Mouse (Mus musculus): ENCODE data around the gene Ttc28. TPM values are rescaled to one million over a fixed set of nuclear protein-coding genes. Genes with fewer than 3 reads are reported as not detected.

Gene Ttc28
- total RNA-seq, 2 experiments from 2014 or later: 3.9 to 4.2 TPM

GRCm38 (mm10) chr5:110936606-110937005 lies 57.0 kb downstream of the Ttc28 start:
- no peak for ATAC-seq (replicated peaks; ENCODE audit: low FRiP score, poor library complexity, severe bottlenecking)

DNA sequence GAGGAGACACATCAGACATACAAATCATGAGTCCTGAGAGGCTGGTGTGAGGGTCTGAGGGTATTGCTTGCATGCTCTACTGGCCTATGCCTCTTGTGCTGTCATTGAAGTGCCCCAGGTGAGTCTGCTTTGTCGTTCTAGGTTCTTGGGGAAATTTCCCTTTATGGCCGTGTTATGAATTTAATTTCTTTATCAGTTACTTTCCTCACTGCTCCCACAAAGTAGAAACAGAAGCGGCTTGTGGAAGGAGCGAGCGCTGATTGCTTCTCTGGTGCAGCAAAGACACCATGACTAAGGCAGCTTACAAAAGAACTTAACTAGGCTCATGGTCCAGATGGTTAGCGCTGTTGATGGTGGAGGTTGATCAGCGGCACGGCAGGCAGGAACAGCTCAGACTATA lies 64.7 kb downstream of the Ttc28 start:
- no peak for ATAC-seq (replicated peaks; ENCODE audit: low FRiP score, poor library complexity, severe bottlenecking)

DNA sequence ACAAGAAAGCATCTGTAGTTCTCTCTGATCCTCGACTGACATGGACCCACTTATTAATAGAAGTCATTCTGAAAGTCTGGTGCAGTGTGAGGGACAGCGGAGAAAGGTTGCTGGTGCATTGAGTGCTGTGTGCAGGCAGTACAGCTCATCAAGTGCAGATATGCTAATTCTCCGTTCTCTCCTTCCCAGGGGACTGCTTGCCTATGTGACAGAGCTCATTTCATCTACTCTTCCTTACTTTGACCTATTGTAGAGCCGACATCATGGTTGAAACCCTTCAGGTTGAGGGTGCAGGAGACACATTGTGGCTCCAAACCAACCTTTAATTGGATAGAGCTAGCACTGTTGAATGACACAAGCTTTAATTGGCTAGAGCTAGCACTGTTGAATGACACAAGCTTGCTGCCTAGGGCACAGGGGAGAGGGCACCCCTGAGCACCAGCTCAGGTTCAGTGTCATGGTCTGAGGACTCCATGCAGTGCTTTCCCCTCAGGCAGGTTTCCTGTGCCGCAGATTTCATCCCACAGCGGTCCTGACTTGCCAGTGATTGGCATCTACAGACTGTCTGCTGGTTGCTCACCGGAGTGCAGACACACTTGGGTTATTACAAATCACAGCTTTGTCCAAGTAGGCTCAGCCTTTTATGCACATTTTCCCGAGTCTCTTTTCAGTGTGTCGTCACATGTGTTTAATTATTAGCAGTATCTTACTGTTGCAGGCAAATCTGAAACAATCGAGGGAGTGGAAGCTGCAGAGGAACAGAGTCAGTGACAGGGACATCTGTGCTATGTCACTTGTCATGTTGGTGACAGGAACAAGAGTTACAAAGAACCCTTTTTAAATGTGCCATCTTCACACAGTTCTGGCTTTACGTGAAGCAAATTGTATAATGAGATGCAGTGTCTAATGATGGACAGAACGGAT lies 69.1 kb downstream of the Ttc28 start:
- no peak for ATAC-seq (replicated peaks; ENCODE audit: low FRiP score, poor library complexity, severe bottlenecking)

- no peak for ATAC-seq (replicated peaks; ENCODE audit: low FRiP score, poor library complexity, severe bottlenecking)
Measured at GRCm38 (mm10) chr5:110949791-110950190, 70.2 kb downstream of the Ttc28 start.

DNA sequence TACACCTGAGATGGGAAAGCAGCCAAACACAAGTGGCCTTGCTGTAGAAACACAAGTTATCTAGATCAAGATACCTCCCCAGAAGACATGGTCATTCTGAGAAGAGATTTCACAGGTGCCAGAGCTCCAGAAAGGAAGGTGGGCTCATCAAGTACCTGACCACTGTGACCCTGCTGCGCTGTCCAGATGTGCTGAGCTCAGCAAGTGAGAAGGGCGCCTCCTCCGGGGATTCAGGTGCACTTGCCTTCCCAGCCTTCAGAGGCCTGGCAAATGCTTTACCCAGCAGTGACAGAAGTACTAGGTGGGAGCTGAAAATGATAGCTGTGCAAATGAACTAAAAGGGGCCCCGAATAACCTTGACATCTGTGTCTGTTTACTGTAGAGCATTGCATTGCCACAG lies 78.6 kb downstream of the Ttc28 start:
- no peak for ATAC-seq (replicated peaks; ENCODE audit: low FRiP score, poor library complexity, severe bottlenecking)

GRCm38 (mm10) chr5:110960067-110960466 lies 80.5 kb downstream of the Ttc28 start:
- ATAC-seq (replicated peaks; ENCODE audit: low FRiP score, poor library complexity, severe bottlenecking): no peak

DNA sequence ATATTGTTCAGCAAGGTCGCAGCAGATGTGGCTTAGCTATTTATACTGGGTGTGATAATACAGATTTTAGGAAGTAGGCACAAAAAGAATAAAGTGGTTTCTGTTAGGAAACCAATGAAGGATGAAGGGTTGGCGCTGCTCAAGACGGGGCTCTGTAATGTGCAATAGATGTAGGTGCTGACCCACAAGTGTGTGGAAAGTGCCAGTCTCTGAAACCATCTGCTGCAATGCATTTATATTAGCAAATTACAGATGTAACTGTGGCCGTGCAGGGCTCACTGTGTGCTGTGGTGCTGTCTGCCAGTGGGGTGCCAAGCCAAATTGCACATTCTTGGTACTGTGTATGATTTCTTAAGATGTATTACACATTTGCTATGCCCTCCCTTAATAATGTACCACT lies 81.3 kb downstream of the Ttc28 start:
- no peak for ATAC-seq (replicated peaks; ENCODE audit: low FRiP score, poor library complexity, severe bottlenecking)

- ATAC-seq (replicated peaks; ENCODE audit: low FRiP score, poor library complexity, severe bottlenecking): no peak
Measured at GRCm38 (mm10) chr5:110967483-110968055, 88.0 kb downstream of the Ttc28 start.

DNA sequence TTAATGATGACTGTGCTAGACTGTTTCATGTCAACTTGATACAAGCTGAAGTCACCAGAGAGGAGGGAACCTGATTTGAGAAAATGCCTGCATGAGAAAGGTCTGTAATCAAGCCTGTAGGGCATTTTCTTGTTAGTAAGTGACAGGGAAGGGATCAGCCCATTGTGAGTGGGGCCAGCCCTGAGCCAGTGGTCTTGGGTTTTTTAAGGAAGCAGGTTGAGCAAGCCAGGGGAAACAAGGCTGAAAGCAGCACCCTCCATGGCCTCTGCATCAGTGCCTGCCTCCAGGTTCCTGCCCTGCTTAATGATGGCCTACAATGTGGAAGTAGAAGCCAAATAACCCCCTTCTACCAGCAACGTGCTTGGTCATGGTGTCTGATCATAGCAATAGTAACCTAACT lies 89.0 kb downstream of the Ttc28 start:
- no peak for ATAC-seq (replicated peaks; ENCODE audit: low FRiP score, poor library complexity, severe bottlenecking)

- ATAC-seq (replicated peaks; ENCODE audit: low FRiP score, poor library complexity, severe bottlenecking): no peak
Measured at GRCm38 (mm10) chr5:110970162-110970780, 90.7 kb downstream of the Ttc28 start.

DNA sequence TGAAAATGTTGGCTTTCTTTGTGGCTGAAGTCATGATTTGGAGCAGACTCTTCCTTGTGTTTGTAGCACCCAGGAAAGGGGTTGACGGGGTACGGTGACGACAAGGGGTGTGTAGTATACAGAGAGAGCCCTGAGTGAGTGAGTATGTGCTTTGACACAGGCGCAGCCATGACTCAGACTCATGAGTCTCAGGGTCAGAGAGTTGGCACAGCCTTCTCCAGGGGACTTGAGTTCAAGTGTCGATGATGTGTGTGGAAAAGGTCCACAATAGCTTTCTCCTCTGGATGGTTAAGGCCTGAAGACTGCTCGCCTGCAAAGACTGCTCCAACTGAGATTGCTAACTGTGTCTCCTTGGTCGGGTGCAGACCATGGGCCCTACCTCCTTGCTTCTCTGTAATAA lies 97.1 kb downstream of the Ttc28 start:
- ATAC-seq (replicated peaks; ENCODE audit: low FRiP score, poor library complexity, severe bottlenecking): no peak

DNA sequence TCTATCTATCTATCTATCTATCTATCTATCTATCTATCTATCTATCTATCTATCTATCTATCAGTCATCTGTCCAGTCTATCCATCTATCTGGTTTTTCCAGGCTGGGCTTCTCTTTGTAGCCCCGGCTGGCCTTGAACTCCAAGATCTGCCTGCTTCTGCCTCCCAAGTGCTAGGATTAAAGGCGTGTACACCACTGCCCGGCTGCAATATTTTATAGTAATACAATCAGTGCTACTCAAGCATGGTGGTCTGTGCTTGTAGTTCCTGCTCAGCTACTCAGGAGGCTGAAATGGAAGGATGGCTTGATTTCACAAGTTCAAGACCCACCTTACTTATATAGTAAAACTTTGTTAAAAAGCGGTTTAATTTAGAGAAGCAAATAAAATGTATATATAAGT lies 98.2 kb downstream of the Ttc28 start:
- no peak for ATAC-seq (replicated peaks; ENCODE audit: low FRiP score, poor library complexity, severe bottlenecking)

DNA sequence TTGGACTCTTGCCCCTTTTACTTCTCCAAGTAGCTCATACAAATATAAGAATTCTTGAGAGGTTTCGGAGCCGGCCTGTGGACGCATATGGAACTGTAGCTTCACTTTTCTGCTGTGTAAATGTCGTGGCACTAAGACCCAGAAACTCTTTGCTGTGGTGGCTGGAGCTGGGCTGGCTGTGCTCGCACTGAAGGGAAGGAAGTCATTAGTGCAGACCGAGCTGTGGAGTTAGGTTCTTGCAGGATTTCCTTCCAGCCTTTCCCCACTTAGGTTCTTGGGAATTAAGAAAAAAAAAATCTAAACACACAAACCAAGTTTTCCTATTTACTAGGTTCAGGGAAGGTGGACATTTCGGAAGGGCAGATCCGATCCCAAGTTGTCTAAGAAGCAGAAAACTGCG lies 98.9 kb downstream of the Ttc28 start:
- ATAC-seq (replicated peaks; ENCODE audit: low FRiP score, poor library complexity, severe bottlenecking): no peak

DNA sequence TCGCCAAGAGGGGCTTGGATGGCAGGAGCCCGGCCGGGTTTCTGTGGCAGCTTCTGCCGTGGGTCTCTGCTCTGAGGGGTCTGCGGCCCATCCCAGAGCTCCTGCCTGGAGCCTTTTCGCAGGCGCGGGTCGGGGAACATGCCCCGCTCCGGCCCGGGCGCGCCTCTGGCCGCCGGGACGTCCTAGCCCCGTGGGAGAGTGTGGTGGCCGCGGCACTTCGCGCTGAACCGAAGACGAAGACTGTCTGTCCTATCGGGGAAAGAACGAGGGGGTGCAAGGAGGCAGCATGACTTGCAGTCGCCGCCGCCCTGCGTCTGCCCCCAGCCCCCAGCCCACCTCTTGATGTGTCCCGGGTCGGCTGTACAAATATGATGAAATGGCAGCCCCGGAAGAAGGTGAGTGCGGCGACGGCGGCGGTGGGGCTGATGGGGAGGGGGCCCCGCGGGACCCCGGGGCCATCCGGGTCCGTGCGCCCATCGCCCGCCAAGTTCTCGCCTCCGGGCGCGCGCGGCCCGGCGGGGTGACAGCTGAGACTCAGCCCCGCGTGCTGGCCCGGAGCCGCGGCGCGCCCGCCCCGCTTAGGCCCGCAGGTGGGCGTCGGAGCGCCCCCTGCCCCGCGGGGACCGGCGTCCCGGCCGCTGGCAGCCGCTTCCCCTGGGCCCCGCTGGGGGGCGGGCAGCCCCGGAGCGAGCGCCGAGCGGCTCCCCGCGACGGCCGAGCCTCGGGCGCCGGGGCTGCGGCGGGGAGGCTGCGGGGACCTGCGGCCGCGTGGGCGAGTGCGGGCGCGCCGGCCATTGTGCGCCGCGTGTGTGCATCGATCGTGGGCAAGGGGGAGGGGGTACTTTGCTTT lies 99.6 kb downstream of the Ttc28 start:
- ATAC-seq (replicated peaks; ENCODE audit: low FRiP score, poor library complexity, severe bottlenecking): no peak

DNA sequence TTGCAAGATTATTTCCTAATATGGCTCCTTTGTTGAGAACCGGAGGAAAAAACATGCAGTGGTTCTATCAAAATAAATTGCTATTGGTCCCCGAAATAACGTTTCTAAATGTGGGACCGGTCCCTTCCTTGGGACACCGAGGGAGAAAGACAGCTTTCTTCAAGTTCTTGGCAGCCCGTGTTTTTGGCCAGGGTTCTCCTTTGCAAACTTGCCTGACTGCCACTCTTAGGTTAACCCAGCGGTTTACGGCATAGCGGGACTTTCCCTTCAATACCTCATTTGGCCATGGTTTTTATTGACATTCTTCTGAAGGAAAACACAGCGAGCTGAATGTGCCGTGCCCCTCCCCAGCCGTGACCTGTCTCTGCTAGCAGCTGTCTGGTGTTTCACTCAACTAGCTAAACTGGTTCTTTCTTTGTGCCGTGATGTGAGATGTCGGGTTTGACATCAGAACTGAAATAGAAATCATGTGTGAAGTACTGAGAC lies 100.3 kb downstream of the Ttc28 start:
- ATAC-seq (replicated peaks; ENCODE audit: low FRiP score, poor library complexity, severe bottlenecking): no peak

DNA sequence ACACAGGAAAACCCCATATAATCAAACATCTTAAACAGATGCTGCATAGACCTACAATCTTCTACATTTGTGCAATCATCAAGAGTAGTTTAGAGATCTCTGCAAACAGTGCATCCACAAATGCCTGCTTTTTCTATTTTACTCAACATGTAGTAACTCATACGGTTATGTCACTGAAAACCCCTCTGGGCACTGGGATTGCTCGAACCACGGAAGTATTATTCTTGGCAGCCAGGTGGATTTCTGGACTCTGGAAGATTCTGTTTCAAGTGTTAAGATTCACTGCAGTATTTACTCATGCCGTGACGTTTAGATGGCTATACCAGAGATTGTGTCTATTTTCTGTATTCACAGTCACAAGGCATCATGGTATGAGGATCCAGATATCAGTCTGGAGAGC lies 101.0 kb downstream of the Ttc28 start:
- no peak for ATAC-seq (replicated peaks; ENCODE audit: low FRiP score, poor library complexity, severe bottlenecking)

DNA sequence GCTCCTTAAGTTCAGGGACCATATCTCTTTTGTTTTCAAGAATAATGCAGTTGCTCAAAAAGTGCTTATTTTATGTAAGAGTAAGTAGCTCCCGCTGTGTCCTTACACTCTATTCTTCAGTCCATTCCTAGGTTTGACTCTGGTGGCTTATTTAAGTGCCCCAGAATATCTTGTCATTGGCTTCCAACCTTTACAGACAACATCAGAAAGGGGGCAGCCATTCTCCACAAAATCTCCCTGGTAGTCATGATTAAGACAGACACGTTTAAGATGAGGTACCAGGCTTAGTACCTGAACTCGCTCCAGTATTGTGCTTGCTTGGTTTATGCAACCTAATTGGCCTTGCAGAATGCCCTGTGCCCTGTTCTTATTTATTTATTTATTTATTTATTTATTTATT lies 102.8 kb downstream of the Ttc28 start:
- no peak for ATAC-seq (replicated peaks; ENCODE audit: low FRiP score, poor library complexity, severe bottlenecking)

DNA sequence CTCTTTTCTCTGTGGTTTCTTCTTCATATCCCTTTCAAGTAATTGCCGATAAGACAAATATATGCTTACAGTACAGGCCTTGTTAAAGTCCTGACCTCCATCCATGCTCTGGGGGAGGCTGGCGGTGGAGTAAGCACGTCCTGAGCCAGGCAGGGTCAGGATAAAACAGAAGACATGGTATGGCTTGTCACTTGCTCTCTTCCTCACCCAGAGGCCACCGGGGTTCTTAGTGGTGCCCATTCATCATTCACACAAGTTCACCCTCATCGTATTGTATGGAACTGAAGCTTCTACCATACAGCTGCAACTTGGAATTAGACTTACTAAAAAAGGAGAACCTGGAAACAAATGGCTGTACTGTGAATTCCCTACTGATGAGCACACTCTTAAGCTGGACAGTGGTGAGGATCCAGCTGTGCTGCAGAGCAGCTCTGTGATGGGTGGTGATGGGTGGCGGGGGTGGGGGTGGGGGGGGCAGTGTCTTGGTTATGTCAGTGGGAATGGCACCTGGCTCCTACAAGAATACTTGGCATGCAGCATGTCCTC lies 104.6 kb downstream of the Ttc28 start:
- ATAC-seq (replicated peaks; ENCODE audit: low FRiP score, poor library complexity, severe bottlenecking): no peak

DNA sequence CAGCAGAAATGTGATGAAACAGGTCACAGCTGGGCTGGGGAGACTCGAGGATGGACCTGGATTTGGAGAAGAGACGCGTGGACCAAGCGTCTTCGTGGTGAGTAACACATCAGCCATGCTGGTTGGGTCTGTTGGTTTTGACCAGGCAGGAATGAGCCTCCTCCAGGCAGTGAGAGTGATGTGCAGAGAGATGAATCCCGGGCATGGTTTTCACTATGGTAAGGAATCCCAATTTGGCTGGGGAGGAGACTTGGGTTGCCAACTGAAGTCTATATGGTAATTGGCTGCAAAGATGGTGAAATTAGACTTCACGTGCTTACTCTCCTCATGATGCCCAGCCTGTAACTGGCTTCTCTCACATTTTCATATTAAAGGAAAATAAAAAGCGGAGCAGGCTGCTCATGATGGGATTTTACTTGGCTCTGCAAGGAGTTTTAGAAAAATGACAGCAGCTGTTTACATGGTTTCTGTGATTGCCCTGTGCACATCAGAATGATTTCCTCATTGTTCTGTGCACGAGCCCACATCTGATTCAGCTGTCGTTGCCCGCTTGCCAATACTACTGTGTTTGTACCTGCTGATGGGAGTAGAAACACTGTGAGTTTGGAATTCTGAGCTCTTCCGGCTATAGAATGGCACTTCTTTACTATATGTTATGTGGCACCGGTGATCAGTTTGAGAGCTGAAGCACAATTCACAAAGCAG lies 117.4 kb downstream of the Ttc28 start:
- ATAC-seq (replicated peaks; ENCODE audit: low FRiP score, poor library complexity, severe bottlenecking): no peak
